Mouse (Mus musculus): ENCODE measurements around the gene Trpm2. TPM values are rescaled to one million over a fixed set of nuclear protein-coding genes. Genes with fewer than 3 reads are reported as not detected.

Gene Trpm2
- polyA plus RNA-seq, 1 experiment = not detected

DNA sequence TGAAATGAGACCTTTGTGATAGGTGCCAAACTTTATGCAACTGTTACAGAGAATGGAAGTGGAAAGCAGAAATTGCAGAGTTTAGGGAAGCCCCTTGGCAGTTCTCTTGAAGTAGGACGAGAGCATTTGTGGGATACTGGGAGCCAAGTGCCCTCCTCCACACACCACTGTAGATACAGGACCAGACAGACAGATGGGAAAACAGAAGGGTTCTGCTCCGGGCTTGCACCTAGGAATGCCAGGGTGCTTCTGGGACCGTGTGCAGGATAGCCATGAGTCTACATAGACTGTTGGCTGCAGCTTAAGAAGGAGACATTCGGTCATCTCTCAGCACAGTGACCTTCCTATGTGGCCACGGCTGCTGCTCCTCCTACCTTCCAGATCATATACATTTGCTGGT lies 4.4 kb upstream of the Trpm2 start:
- Histone ChIP-seq H3K27me3 (ENCODE audit: control insufficient read depth, insufficient read depth, insufficient read length) (peaks cover 7% of the 10 kb centered on the region), H3K4me2 (ENCODE audit: low read depth) (no peak overlapping the region), H3K4me3 (no peak overlapping the region), H3K36me3 (ENCODE audit: control insufficient read depth, insufficient read depth) (no peaks in the 10 kb centered on the region), H3ac (ENCODE audit: control insufficient read depth, insufficient read length) (no peak overlapping the region), H3K79me2 (ENCODE audit: control insufficient read depth, insufficient read depth) (no peaks in the 10 kb centered on the region)
- TF ChIP-seq CEBPB (IDR thresholded peaks at IDR 0.05; ENCODE audit: insufficient read depth, poor library complexity, severe bottlenecking) = no peak
- TF ChIP-seq SRF (IDR thresholded peaks at IDR 0.05; ENCODE audit: control insufficient read depth, insufficient read length, low read depth) = no peak
- TF ChIP-seq POLR2A (IDR thresholded peaks at IDR 0.05; ENCODE audit: insufficient read length, low read depth) = no peak
- no peak for TF ChIP-seq POLR2AphosphoS2 (IDR thresholded peaks at IDR 0.05; ENCODE audit: insufficient read length, low read depth)

DNA sequence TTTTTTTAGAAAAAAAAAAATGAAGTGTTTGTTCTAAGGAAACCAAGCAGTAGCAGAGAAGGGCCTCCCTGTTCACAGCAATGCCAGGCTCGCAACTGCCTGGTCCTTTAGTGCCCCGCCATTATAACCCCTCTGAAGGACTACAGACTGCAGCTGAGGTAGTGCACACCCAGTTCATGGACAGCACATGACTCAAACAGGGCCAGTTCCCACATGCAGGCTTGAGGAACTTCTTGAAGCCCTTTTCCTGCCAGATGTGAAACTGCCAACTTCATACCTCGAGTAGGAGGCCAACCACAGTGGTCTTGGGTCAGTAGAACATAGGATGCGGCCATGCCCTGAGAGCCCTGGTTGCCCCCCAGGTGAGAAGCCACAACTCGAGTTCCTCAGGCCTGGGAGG lies 4.0 kb upstream of the Trpm2 start:
- Histone ChIP-seq H3K27me3 (ENCODE audit: control insufficient read depth, insufficient read depth, insufficient read length) (peaks cover 12% of the 10 kb centered on the region), H3K79me2 (ENCODE audit: control insufficient read depth, insufficient read depth) (no peaks in the 10 kb centered on the region), H3K4me3 (no peak overlapping the region), H3K4me2 (ENCODE audit: low read depth) (no peak overlapping the region), H3K36me3 (ENCODE audit: control insufficient read depth, insufficient read depth) (no peaks in the 10 kb centered on the region), H3ac (ENCODE audit: control insufficient read depth, insufficient read length) (no peak overlapping the region)
- TF ChIP-seq MYOG (IDR thresholded peaks at IDR 0.05; ENCODE audit: control insufficient read depth in 1 of 3, insufficient read depth in 1 of 3, insufficient read length in 2 of 3, low read depth in 2 of 3) = no peak
- TF ChIP-seq SRF (IDR thresholded peaks at IDR 0.05; ENCODE audit: control insufficient read depth, insufficient read length, low read depth) = no peak
- TF ChIP-seq REST (IDR thresholded peaks at IDR 0.05; ENCODE audit: insufficient read depth, insufficient read length) = no peak
- no peak for TF ChIP-seq CEBPB (IDR thresholded peaks at IDR 0.05; ENCODE audit: insufficient read depth, poor library complexity, severe bottlenecking)

DNA sequence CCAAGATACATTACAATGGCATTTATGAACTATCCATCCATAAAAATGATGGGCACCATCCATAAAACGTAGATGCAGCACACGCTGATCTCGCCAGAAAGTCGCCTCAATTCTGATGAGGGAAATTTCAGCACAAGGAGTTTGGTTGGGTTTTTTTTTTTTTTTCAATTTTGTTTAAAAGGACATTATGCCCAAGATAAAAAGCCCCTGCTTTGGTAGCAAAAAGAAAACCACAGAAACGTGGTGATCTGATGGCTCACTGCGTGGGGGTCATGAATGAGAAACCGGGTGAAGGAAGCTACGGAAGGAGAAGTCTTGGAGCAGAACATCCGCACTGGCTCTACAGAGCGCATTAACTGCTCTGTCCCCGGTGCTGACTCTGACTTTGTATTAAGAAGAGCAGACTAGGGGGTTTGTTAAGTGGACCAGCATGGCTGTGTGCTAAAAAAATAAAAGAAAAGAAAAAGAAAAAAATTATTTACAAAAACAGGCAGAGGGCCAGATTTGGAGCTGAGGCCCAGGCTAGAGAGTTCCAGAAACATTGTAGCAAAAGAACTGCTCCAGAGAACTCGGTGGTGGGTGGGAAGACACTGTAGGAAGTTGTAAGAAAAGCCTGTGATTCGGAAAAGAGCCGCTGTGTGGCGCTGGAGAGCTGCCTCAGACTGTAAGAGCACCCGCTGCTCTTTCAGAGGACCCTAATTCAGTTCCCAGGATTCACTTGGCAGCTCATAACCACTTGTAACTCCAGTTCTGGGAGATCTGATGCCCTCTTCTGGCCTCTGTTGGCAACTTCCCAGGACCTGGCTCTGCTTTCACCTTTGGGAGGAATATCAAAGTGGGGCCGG lies 1.6 kb upstream of the Trpm2 start:
- H3K4me2 ChIP-seq (ENCODE audit: low read depth) = no peak overlapping the region
- no peaks in the 10 kb centered on the region for H3K36me3 ChIP-seq (ENCODE audit: control insufficient read depth, insufficient read depth)
- TF ChIP-seq TCF12 (IDR thresholded peaks at IDR 0.05; ENCODE audit: insufficient read depth, poor library complexity, severe bottlenecking) = no peak
- no peaks in the 10 kb centered on the region for H3K79me2 ChIP-seq (ENCODE audit: control insufficient read depth, insufficient read depth)
- H3K4me3 ChIP-seq = no peak overlapping the region
- peaks cover 29% of the 10 kb centered on the region for H3K27me3 ChIP-seq (ENCODE audit: control insufficient read depth, insufficient read depth, insufficient read length)
- no peak overlapping the region for H3ac ChIP-seq (ENCODE audit: control insufficient read depth, insufficient read length)

DNA sequence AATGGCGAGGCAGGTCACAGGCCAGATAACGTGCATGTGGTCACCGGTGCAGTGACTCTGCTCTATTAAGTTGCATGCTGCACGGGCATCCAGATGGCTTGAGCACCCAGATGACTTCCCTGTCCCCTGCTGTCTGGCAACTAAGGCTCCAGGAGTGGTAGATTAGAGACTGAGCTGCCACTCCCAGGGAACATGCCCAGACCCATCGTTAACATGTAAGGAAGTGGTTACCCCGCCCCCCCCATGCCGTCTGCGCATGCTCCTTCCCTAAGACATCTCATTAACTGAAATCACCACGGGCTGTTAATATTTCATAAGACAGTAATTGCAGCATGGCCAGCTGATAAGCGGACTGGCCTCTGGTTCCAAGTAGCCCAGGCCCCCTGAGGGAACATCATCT lies 828 bp upstream of the Trpm2 start:
- peaks cover 29% of the 10 kb centered on the region for H3K27me3 ChIP-seq (ENCODE audit: control insufficient read depth, insufficient read depth, insufficient read length)
- H3K4me2 ChIP-seq (ENCODE audit: low read depth) = no peak overlapping the region
- H3ac ChIP-seq (ENCODE audit: control insufficient read depth, insufficient read length) = no peak overlapping the region
- H3K36me3 ChIP-seq (ENCODE audit: control insufficient read depth, insufficient read depth) = no peaks in the 10 kb centered on the region
- no peaks in the 10 kb centered on the region for H3K79me2 ChIP-seq (ENCODE audit: control insufficient read depth, insufficient read depth)
- TF ChIP-seq MYOD1 (IDR thresholded peaks at IDR 0.05; ENCODE audit: control insufficient read depth in 1 of 3, insufficient read length in 2 of 3, low read depth in 2 of 3) (no peak), SRF (IDR thresholded peaks at IDR 0.05; ENCODE audit: control insufficient read depth, insufficient read length, low read depth) (no peak), USF1 (IDR thresholded peaks at IDR 0.05; ENCODE audit: low read depth) (no peak), REST (IDR thresholded peaks at IDR 0.05; ENCODE audit: insufficient read depth, insufficient read length) (no peak), POLR2A (IDR thresholded peaks at IDR 0.05; ENCODE audit: insufficient read length, low read depth) (no peak), E2F4 (IDR thresholded peaks at IDR 0.05; ENCODE audit: insufficient read depth) (no peak)
- H3K4me3 ChIP-seq = no peak overlapping the region

DNA sequence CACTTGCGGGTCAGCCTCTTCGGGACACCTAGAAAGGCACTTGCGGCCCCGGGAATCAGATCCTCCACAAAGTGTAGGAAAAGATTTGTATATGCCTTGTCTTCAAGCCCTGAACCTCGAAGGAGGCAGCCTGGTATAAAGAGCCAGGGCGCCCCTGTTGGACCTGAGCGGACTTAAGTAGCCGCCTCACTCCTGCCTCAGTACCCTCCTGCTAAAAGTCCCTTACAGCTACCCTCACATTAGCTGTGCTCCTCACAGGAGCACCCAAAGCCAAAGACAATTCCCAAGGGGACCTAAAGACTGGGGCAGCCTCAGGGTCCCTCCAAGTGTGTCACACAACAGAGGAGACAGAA lies 414 bp downstream of the Trpm2 start:
- Histone ChIP-seq H3K79me2 (ENCODE audit: control insufficient read depth, insufficient read depth) (no peaks in the 10 kb centered on the region), H3K27me3 (ENCODE audit: control insufficient read depth, insufficient read depth, insufficient read length) (peaks cover 29% of the 10 kb centered on the region), H3K36me3 (ENCODE audit: control insufficient read depth, insufficient read depth) (no peaks in the 10 kb centered on the region), H3ac (ENCODE audit: control insufficient read depth, insufficient read length) (no peak overlapping the region), H3K4me2 (ENCODE audit: low read depth) (no peak overlapping the region), H3K4me3 (no peak overlapping the region)
- TF ChIP-seq REST (IDR thresholded peaks at IDR 0.05; ENCODE audit: insufficient read depth, insufficient read length) (no peak), TCF3 (IDR thresholded peaks at IDR 0.05; ENCODE audit: insufficient read length, low read depth) (no peak), MYOG (IDR thresholded peaks at IDR 0.05; ENCODE audit: control insufficient read depth in 1 of 3, insufficient read depth in 1 of 3, insufficient read length in 2 of 3, low read depth in 2 of 3) (no peak), SRF (IDR thresholded peaks at IDR 0.05; ENCODE audit: control insufficient read depth, insufficient read length, low read depth) (no peak), MAX (IDR thresholded peaks at IDR 0.05; ENCODE audit: low read depth) (no peak), E2F4 (IDR thresholded peaks at IDR 0.05; ENCODE audit: insufficient read depth) (no peak), MYOD1 (IDR thresholded peaks at IDR 0.05; ENCODE audit: control insufficient read depth in 1 of 3, insufficient read length in 2 of 3, low read depth in 2 of 3) (no peak), POLR2AphosphoS2 (IDR thresholded peaks at IDR 0.05; ENCODE audit: insufficient read length, low read depth) (no peak), TCF12 (IDR thresholded peaks at IDR 0.05; ENCODE audit: insufficient read depth, poor library complexity, severe bottlenecking) (no peak), POLR2A (IDR thresholded peaks at IDR 0.05; ENCODE audit: insufficient read length, low read depth) (no peak), CEBPB (IDR thresholded peaks at IDR 0.05; ENCODE audit: insufficient read depth, poor library complexity, severe bottlenecking) (no peak), USF1 (IDR thresholded peaks at IDR 0.05; ENCODE audit: low read depth) (no peak)

All from myocyte (in vitro differentiated cells).